Mouse (Mus musculus): ENCODE measurements at regions not wholly inside any gene's neighbourhood (a gene's known extent, or its start where the extent isn't known, plus 50 kb on each side); places are given as distances from the start of the nearest gene placed in this dataset.
A peak's percentile ranks its signal among the peaks of the same experiment; 100 is the strongest.

DNA sequence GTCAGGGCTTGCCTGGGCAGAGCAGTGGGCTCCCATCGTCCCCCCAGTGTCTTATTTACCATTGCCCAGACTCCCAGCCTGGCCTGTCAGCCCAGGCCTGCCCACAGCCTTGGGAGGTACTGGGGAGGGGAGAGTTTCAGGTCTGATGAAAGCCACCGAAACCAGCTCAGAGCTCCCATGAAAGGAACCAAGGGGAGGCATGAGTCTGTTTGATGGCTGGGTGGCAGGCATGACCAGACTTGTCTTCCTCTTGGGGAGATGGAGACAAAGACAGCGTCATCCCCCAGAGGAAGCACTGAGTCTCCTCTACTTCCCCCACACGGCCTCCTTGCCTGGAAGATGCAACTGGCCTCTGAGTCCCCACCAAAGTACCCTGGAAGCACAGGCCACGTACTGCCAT lies 196.7 kb downstream of the Opa1 start:
- DNase-seq (ENCODE audit: extremely low read depth): peak; percentile 77
- Histone ChIP-seq H3K4me3 (replicated peaks in 1 of 3; ENCODE audit: low read depth in 2 of 3, low read length in 2 of 3, poor library complexity in 1 of 3) (no peak overlapping the region), H3K27me3 (replicated peaks) (no peaks in the 10 kb centered on the region), H3K79me2 (replicated peaks; ENCODE audit: control insufficient read depth, extremely low read depth, insufficient read depth, poor library complexity, severe bottlenecking) (no peaks in the 10 kb centered on the region), H3K9ac (ENCODE audit: insufficient read depth, low read depth) (peak overlapping the region; percentile 50), H3K27ac (ENCODE audit: insufficient read depth, low read depth) (peak overlapping the region; percentile 40), H3K4me1 (ENCODE audit: control insufficient read depth in 1 of 2, insufficient read depth in 2 of 2) (peaks cover 20 to 24% of the 10 kb centered on the region in 2 experiments), H3K36me3 (replicated peaks in 1 of 2; ENCODE audit: control insufficient read depth in 1 of 2, insufficient read depth in 1 of 2, low read length in 1 of 2) (no peaks in the 10 kb centered on the region), H3K4me2 (ENCODE audit: insufficient read depth, low read depth, poor library complexity, severe bottlenecking) (0 out of 2 replicates have a peak overlapping the region, but pooled peaks have one; percentile 9), H3K9me3 (replicated peaks; ENCODE audit: low read length) (no peaks in the 10 kb centered on the region)
- TF ChIP-seq USF2 (conservative IDR thresholded peaks at IDR 0.05; ENCODE audit: low read depth, low read length) (no peak), CTCF (conservative IDR thresholded peaks at IDR 0.05 in 1 of 2, IDR thresholded peaks at IDR 0.05 in 1 of 2; ENCODE audit: low read depth in 2 of 2, low read length in 2 of 2) (no peak), MXI1 (IDR thresholded peaks at IDR 0.05; ENCODE audit: low read depth, low read length) (peak; percentile 67; the same call in 1 of the 2 replicates), SIN3A (IDR thresholded peaks at IDR 0.05; ENCODE audit: low read length) (peak; percentile 81), MAZ (IDR thresholded peaks at IDR 0.05; ENCODE audit: low read depth, low read length) (peak; percentile 91), NRF1 (IDR thresholded peaks at IDR 0.05; ENCODE audit: low read depth, low read length) (peak; percentile 45; the same call in 1 of the 2 replicates), ELF1 (IDR thresholded peaks at IDR 0.05; ENCODE audit: low read depth, low read length) (peak; percentile 52; the same call in 1 of the 2 replicates), ZNF384 (IDR thresholded peaks at IDR 0.05; ENCODE audit: low read depth, low read length) (no peak), CHD2 (IDR thresholded peaks at IDR 0.05; ENCODE audit: low read length) (peak; percentile 79; the same call in 1 of the 2 replicates), EP300 (IDR thresholded peaks at IDR 0.05; ENCODE audit: low read length) (peak; percentile 95), MYC (IDR thresholded peaks at IDR 0.05; ENCODE audit: low read depth, low read length) (peak; percentile 88), RAD21 (IDR thresholded peaks at IDR 0.05; ENCODE audit: low read depth, low read length) (peak; percentile 3), HCFC1 (IDR thresholded peaks at IDR 0.05; ENCODE audit: low read depth, low read length) (peak; percentile 50), TCF12 (IDR thresholded peaks at IDR 0.05; ENCODE audit: low read depth, low read length) (peak; percentile 89), NELFE (IDR thresholded peaks at IDR 0.05; ENCODE audit: low read depth, low read length) (peak; percentile 35; the same call in 1 of the 2 replicates), MAFK (IDR thresholded peaks at IDR 0.05; ENCODE audit: insufficient replicate concordance, low read length) (peak; percentile 19; the same call in 1 of the 2 replicates), ETS1 (conservative IDR thresholded peaks at IDR 0.05; ENCODE audit: low read depth, low read length) (peak; percentile 81), CHD1 (IDR thresholded peaks at IDR 0.05; ENCODE audit: low read depth, low read length) (peak; percentile 100), MEF2A (IDR thresholded peaks at IDR 0.05; ENCODE audit: borderline replicate concordance, low read depth, low read length) (peak; percentile 93), IRF4 (IDR thresholded peaks at IDR 0.05; ENCODE audit: low read depth, low read length) (peak; percentile 96), BHLHE40 (IDR thresholded peaks at IDR 0.05; ENCODE audit: low read depth, low read length) (peak; percentile 81), MAX (IDR thresholded peaks at IDR 0.05; ENCODE audit: low read length) (peak; percentile 63; the same call in 1 of the 2 replicates), SMC3 (IDR thresholded peaks at IDR 0.05; ENCODE audit: low read depth, low read length) (peak; percentile 24; the same call in 1 of the 2 replicates), KAT2A (IDR thresholded peaks at IDR 0.05; ENCODE audit: insufficient replicate concordance, low read length) (no peak), JUND (conservative IDR thresholded peaks at IDR 0.05; ENCODE audit: low read depth, low read length) (peak; percentile 51; the same call in 1 of the 2 replicates), ZC3H11A (IDR thresholded peaks at IDR 0.05; ENCODE audit: low read depth, low read length) (no peak), E2F4 (IDR thresholded peaks at IDR 0.05; ENCODE audit: insufficient replicate concordance, low read depth, low read length) (no peak), UBTF (IDR thresholded peaks at IDR 0.05; ENCODE audit: low read depth, low read length) (peak; percentile 63; the same call in 1 of the 2 replicates), USF1 (IDR thresholded peaks at IDR 0.05; ENCODE audit: low read depth, low read length) (no peak), POLR2A (IDR thresholded peaks at IDR 0.05; ENCODE audit: low read depth, low read length) (peak; percentile 43; the same call in 1 of the 2 replicates), JUN (IDR thresholded peaks at IDR 0.05; ENCODE audit: insufficient read depth, low read depth, low read length) (peak; percentile 38; the same call in 1 of the 2 replicates), RCOR1 (conservative IDR thresholded peaks at IDR 0.05; ENCODE audit: low read depth, low read length) (peak; percentile 89; the same call in 1 of the 2 replicates)
- in situ Hi-C loops (cut with MboI; ENCODE audit: low pct_ligation_motif_present, low pct_unique_long_range_greater_than_20kb, low sequenced_read_pairs): no loop called here
- dilution Hi-C loops (cut with MboI; ENCODE audit: extremely low pct_ligation_motif_present, extremely low pct_unique_long_range_greater_than_20kb, low sequenced_read_pairs): no loop called here

Data from CH12.LX (cell line).